Mouse (Mus musculus) ZHBTc4 (cell line): ENCODE results near the gene Prkag2.

Source experiments
- DNase-seq: peaks from one replicate; pipeline ENCODE4 v3.0.0-alpha.2; 2011; ENCODE audit warnings: low read depth, low spot score

The Prkag2 gene

GRCm38 (mm10) chr5:24915119-24915518, 185.3 kb downstream of the Prkag2 start:
- no peak for DNase-seq

- DNase-seq, result no peak
Measured at GRCm38 (mm10) chr5:24913656-24914055, 186.8 kb downstream of the Prkag2 start.

- DNase-seq, result peak; percentile 88
Measured at GRCm38 (mm10) chr5:24908820-24909716, 191.4 kb downstream of the Prkag2 start.

- peak; percentile 94 for DNase-seq
Measured at GRCm38 (mm10) chr5:24908141-24908819, 192.2 kb downstream of the Prkag2 start.

GRCm38 (mm10) chr5:24907737-24908136, 192.7 kb downstream of the Prkag2 start:
- peak; percentile 42 for DNase-seq

GRCm38 (mm10) chr5:24906844-24907243, 193.6 kb downstream of the Prkag2 start:
- DNase-seq, result no peak

GRCm38 (mm10) chr5:24904941-24905340, 195.5 kb downstream of the Prkag2 start:
- no peak for DNase-seq

GRCm38 (mm10) chr5:24904423-24904822, 196.0 kb downstream of the Prkag2 start:
- DNase-seq, result no peak

- no peak for DNase-seq
Measured at GRCm38 (mm10) chr5:24904001-24904400, 196.4 kb downstream of the Prkag2 start.

GRCm38 (mm10) chr5:24902835-24903234, 197.6 kb downstream of the Prkag2 start:
- peak; percentile 75 for DNase-seq

- no peak for DNase-seq
Measured at GRCm38 (mm10) chr5:24895606-24896005, 204.8 kb downstream of the Prkag2 start.

GRCm38 (mm10) chr5:24894814-24895213, 205.6 kb downstream of the Prkag2 start:
- no peak for DNase-seq

- no peak for DNase-seq
Measured at GRCm38 (mm10) chr5:24892461-24892860, 208.0 kb downstream of the Prkag2 start.

- no peak for DNase-seq
Measured at GRCm38 (mm10) chr5:24889860-24890259, 210.6 kb downstream of the Prkag2 start.

- DNase-seq, result no peak
Measured at GRCm38 (mm10) chr5:24888874-24889591, 211.4 kb downstream of the Prkag2 start.

- DNase-seq, result no peak
Measured at GRCm38 (mm10) chr5:24887271-24887670, 213.2 kb downstream of the Prkag2 start.

- no peak for DNase-seq
Measured at GRCm38 (mm10) chr5:24878713-24879112, 221.7 kb downstream of the Prkag2 start.

- no peak for DNase-seq
Measured at GRCm38 (mm10) chr5:24877836-24878624, 222.4 kb downstream of the Prkag2 start.

- DNase-seq, result no peak
Measured at GRCm38 (mm10) chr5:24876653-24877052, 223.8 kb downstream of the Prkag2 start.

GRCm38 (mm10) chr5:24874111-24874510, 226.3 kb downstream of the Prkag2 start:
- DNase-seq, result no peak

- no peak for DNase-seq
Measured at GRCm38 (mm10) chr5:24873221-24873620, 227.2 kb downstream of the Prkag2 start.
